Mouse (Mus musculus) heart, embryonic 11.5 days (tissue): ENCODE data around the gene Edil3. TPM values are rescaled to one million over a fixed set of nuclear protein-coding genes. Genes with fewer than 3 reads are reported as not detected.

Source experiments
- ATAC-seq: fragments of 200-750 bp; cut with Nextera tagmentation; replicated peaks from 2 replicates; pipeline ENCODE4 v1.8.0; 2017; ENCODE audit warnings: moderate library complexity; ENCODE audit not compliant: insufficient number of reproducible peaks, low FRiP score, low TSS enrichment
- H3K27ac ChIP-seq: fragments of 300-500 bp; sonication (generic); 2 replicates; pipeline ENCODE4 v1.5.1; 2014; ENCODE audit warnings: mild to moderate bottlenecking, low read depth, low read length
- H3K27me3 ChIP-seq: fragments of 300-500 bp; sonication (generic); 2 replicates; pipeline ENCODE4 v1.6.1; 2014; ENCODE audit warnings: mild to moderate bottlenecking, low read length, mixed read lengths; ENCODE audit not compliant: control insufficient read depth, insufficient read depth
- H3K36me3 ChIP-seq: fragments of 300-500 bp; sonication (generic); 2 replicates; pipeline ENCODE4 v1.6.1; 2014; ENCODE audit warnings: mild to moderate bottlenecking, low read length, moderate library complexity, mixed read lengths; ENCODE audit not compliant: control insufficient read depth, insufficient read depth
- H3K4me1 ChIP-seq: fragments of 300-500 bp; sonication (generic); 2 replicates; pipeline ENCODE4 v1.6.1; 2014; ENCODE audit warnings: low read length; ENCODE audit not compliant: control insufficient read depth, insufficient read depth
- H3K4me2 ChIP-seq: fragments of 300-500 bp; sonication (generic); 2 replicates; pipeline ENCODE4 v1.6.1; 2014; ENCODE audit warnings: mild to moderate bottlenecking, moderate library complexity
- H3K4me3 ChIP-seq: fragments of 300-500 bp; sonication (generic); 2 replicates; pipeline ENCODE4 v1.5.1; 2014; ENCODE audit warnings: low read depth, low read length
- H3K9ac ChIP-seq: fragments of 300-500 bp; sonication (generic); 2 replicates; pipeline ENCODE4 v1.6.1; 2014; ENCODE audit warnings: mild to moderate bottlenecking, low read depth, low read length, moderate library complexity
- H3K9me3 ChIP-seq: fragments of 300-500 bp; sonication (generic); replicated peaks from 2 replicates; pipeline ENCODE4 v1.6.1; 2016; ENCODE audit warnings: low read length; ENCODE audit not compliant: control insufficient read depth
- WGBS: fragments of 180-500 bp; shearing (Covaris S2); extraction: QIAGEN DNeasy Blood & Tissue Kit; methylation state at CpG from one replicate; pipeline ENCODE4 v1.1.7; 2014; ENCODE audit not compliant: insufficient replicate concordance; 5-methylcytosine and 5-hydroxymethylcytosine counted together
- polyA plus RNA-seq: library from polyadenylated mRNA; unstranded; fragments of >200 nt; fragmentation: Nextera tagmentation; extraction: Ambion mirVana; gene quantifications from 2 replicates; pipeline ENCODE4 v1.2.1, GENCODE M21; 2014

Edil3 gene
- polyA plus RNA-seq, 1 experiment from 2014 or later, result 15.1 TPM

DNA sequence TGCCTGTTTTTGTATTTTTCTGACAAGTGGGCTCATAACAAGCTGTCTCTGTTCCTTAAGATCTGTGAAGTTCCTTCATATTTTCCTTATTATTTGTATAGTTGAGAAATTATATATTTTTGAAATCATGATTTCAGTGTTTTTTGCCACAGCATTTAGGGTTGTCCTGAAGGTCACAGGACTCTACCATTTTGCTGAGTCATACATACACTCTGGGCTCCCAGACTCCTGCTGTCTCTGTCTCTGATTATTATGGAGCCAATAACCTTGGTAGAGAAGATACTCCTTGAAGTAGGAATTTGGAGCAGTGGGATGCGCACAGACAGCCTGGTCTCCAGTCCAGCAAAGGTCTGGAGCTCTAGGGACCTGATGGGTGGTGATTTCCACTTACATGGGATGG is 416.8 kb downstream of the Edil3 start:
- 86% methylated on average over 1 of the region's 1 CpGs for WGBS
- Histone ChIP-seq H3K4me1 (no peaks in the 10 kb centered on the region), H3K9me3 (no peaks in the 10 kb centered on the region; the same call in 1 of the 2 replicates), H3K4me2 (no peak overlapping the region), H3K36me3 (no peaks in the 10 kb centered on the region), H3K9ac (no peak overlapping the region), H3K27ac (no peak overlapping the region), H3K27me3 (no peaks in the 10 kb centered on the region), H3K4me3 (no peak overlapping the region)
- ATAC-seq, result no peak

DNA sequence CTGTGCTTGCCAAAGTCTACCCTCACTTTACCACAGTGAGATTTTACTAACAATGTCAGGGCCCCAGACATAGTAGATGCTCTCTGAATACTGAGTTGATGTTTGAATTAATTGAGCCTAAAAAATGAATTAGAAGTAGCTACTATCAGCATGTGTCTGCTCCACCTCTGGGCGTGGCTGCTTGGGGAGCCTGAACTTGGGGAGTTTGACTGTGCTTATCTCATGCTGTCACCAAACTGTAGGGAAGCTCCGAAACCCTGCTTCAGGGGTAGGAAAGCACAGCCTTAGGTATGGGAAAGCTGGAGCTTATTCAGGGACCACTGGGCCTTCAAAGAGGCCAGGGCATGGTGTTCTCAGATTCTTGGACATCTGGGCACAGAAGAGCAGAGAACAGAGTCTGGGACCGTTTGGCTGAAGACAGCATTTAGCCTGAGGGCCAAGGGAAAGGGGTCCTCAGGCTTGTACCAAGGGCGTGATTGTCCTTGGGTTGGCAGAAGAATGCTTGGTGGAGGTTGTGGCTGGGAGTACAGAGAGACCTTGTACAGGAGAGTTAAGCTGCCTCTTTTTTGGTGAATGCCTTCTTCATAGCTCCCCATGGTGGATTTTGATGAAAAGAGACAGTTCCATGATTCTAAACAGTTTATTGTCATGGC is 432.8 kb downstream of the Edil3 start:
- 63% methylated on average over 4 of the region's 4 CpGs for WGBS
- H3K27ac ChIP-seq, result no peak overlapping the region
- H3K9ac ChIP-seq, result no peak overlapping the region
- no peak; the same call in 1 of the 2 replicates for ATAC-seq
- no peaks in the 10 kb centered on the region for H3K9me3 ChIP-seq
- no peak overlapping the region for H3K4me2 ChIP-seq
- H3K4me1 ChIP-seq, result no peaks in the 10 kb centered on the region
- no peaks in the 10 kb centered on the region for H3K36me3 ChIP-seq
- no peaks in the 10 kb centered on the region for H3K27me3 ChIP-seq
- no peak overlapping the region for H3K4me3 ChIP-seq

DNA sequence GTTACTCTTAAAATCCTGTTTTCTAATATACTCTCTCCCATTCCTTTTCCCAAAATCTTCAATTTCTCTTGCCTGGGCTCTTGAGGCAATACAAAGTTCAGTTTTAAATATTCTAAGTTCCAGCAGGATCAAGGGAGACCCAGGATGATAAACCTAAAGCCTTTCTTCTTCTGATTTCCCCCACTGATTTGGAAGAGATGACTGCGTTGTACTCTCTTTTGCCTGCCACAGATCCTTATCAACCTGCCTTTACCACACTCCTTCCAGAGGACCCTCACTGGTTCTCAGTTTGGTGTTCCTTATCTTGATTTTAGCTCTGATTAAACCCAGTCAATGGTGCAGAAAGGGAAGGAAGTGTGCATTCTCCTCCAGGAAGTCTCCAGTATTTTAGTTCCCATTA is 435.6 kb downstream of the Edil3 start:
- Histone ChIP-seq H3K27ac (no peak overlapping the region), H3K9me3 (no peaks in the 10 kb centered on the region), H3K4me2 (no peak overlapping the region), H3K4me3 (no peak overlapping the region), H3K27me3 (no peaks in the 10 kb centered on the region), H3K36me3 (no peaks in the 10 kb centered on the region), H3K9ac (no peak overlapping the region), H3K4me1 (no peaks in the 10 kb centered on the region)
- 50% methylated on average over 1 of the region's 1 CpGs for WGBS
- no peak for ATAC-seq

DNA sequence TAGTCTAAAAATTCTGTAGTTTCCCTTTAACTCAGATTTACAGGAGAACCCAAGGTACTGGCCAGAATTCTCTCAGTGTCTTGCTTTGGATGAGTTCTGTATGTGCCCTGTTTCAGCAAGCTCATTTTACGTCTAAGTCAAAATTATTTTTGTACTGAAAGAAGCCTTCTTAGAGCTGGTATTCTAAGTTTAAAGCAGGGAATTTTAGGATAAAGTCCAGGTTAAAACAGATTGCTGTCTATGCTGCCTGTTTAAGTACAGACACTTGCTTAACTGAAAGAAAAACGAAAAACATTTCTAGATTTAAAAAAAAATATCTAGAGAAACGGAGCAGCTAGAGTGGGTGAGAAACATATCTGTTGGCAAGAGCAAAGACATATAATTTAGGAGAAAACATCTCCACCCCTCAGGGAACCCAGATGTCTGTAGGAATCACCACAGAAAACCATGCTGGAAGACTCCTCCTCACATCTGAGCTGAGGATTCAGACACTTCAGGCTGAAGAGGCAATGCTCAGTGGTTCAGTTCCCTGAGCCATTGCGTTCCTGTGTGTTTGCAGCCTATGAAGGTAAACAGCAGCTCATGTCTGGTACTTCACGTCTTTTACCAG is 465.5 kb downstream of the Edil3 start:
- H3K9ac ChIP-seq, result no peak overlapping the region
- H3K27me3 ChIP-seq, result no peaks in the 10 kb centered on the region
- no peaks in the 10 kb centered on the region for H3K36me3 ChIP-seq
- H3K4me1 ChIP-seq, result no peaks in the 10 kb centered on the region
- no peak overlapping the region for H3K27ac ChIP-seq
- no peaks in the 10 kb centered on the region for H3K9me3 ChIP-seq
- no peak for ATAC-seq
- H3K4me2 ChIP-seq, result no peak overlapping the region
- 66% methylated on average over 5 of the region's 5 CpGs for WGBS
- H3K4me3 ChIP-seq, result no peak overlapping the region

DNA sequence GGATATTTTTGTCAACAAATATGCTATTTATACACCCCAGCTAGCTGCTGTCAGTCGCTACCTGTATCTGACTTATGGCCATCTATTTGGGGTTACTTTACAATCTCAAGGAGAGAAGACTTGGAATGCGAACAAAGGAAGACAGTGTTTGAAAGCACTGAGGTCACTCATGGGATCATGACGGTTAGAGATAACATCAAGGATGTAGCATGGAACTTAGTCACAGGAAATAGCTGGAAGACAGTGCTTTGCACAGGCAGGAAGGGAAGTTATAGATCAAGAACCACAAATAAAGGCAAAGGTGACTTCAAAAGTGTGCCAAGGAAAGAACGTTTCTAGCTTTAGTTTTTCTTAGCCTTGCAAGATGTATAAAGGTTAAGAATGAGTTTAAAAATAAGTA is 466.9 kb downstream of the Edil3 start:
- no peak overlapping the region for H3K4me3 ChIP-seq
- H3K9ac ChIP-seq, result no peak overlapping the region
- H3K27ac ChIP-seq, result no peak overlapping the region
- H3K27me3 ChIP-seq, result no peaks in the 10 kb centered on the region
- no peaks in the 10 kb centered on the region for H3K9me3 ChIP-seq
- H3K4me2 ChIP-seq, result no peak overlapping the region
- no peaks in the 10 kb centered on the region for H3K4me1 ChIP-seq
- ATAC-seq, result no peak
- H3K36me3 ChIP-seq, result no peaks in the 10 kb centered on the region
- 38% methylated on average over 4 of the region's 4 CpGs for WGBS

DNA sequence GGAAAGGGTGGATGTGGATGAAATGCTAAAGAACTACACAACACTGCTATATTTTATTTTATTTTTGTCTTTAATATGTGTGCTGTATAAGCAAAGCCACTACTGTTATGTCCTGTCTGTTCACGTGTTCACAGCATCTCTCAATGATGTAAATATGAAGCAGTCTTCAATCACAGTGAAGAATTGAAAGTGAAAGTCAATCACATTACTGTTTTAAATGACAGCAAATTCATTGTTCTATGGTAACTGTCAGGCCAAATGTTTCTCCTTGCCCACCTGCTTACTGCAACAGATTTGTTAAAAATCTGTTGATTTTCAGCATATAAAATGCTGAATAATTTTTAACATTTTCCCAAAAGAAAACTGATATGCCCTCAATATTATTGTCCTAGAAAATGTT is 499.9 kb downstream of the Edil3 start:
- no peak for ATAC-seq
- 86% methylated on average over 1 of the region's 1 CpGs for WGBS
- no peaks in the 10 kb centered on the region for H3K9me3 ChIP-seq
- no peaks in the 10 kb centered on the region for H3K27me3 ChIP-seq
- H3K27ac ChIP-seq, result no peak overlapping the region
- H3K4me2 ChIP-seq, result no peak overlapping the region
- no peaks in the 10 kb centered on the region for H3K4me1 ChIP-seq
- H3K36me3 ChIP-seq, result no peaks in the 10 kb centered on the region
- no peak overlapping the region for H3K9ac ChIP-seq
- H3K4me3 ChIP-seq, result no peak overlapping the region

DNA sequence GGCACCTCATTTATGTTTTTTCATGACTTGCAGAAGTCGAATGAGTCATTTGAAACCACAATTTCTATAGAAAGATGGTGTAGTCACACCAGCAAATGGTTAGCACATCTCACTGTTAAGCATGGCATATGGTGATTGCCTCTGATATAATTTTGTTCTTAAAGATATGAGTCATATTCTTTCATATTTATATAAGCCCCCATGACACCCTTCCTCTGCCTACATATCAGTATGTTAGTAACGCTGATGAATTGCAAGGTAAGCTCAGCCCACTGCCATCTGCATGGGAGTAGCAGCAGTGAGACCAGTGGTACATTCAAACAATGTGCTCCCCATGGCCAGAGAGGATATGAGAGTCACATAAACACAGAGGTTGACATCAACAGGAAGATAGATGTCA is 503.0 kb downstream of the Edil3 start:
- Histone ChIP-seq H3K9ac (no peak overlapping the region), H3K9me3 (no peaks in the 10 kb centered on the region), H3K4me1 (no peaks in the 10 kb centered on the region), H3K4me3 (no peak overlapping the region), H3K4me2 (no peak overlapping the region), H3K36me3 (no peaks in the 10 kb centered on the region), H3K27me3 (no peaks in the 10 kb centered on the region), H3K27ac (no peak overlapping the region)
- WGBS, result 80% methylated on average over 2 of the region's 2 CpGs
- ATAC-seq, result no peak

DNA sequence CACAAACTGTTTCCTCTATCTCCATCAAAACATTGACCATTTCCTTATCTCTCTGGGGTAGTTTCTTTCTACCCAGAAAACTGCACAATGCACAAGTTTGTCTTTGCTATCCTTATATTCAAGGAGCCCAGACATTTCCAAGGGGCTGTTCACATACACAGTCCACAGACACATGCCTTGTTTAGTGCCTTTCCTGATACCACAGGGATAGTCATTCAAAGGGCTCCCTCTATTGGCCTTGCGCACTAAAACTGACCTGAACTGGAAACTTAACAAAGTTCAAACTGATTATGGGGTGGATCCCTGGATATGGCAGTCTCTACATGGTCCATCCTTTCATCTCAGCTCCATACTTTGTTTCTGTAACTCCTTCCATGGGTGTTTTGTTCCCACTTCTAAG is 513.2 kb downstream of the Edil3 start:
- no peaks in the 10 kb centered on the region for H3K9me3 ChIP-seq
- no peak overlapping the region for H3K4me3 ChIP-seq

More for the DNA sequence above, 513.2 kb downstream of the Edil3 start:
- WGBS, result 34% methylated on average over 1 of the region's 1 CpGs
- Histone ChIP-seq H3K4me1 (peaks cover 4% of the 10 kb centered on the region), H3K36me3 (no peaks in the 10 kb centered on the region), H3K9ac (no peak overlapping the region), H3K4me2 (no peak overlapping the region), H3K27me3 (no peaks in the 10 kb centered on the region), H3K27ac (no peak overlapping the region)
- ATAC-seq, result no peak
